Mouse (Mus musculus) adrenal gland, adult 8-10 months (tissue): ENCODE data around the gene Mlip. TPM values are rescaled to one million over a fixed set of nuclear protein-coding genes. Genes with fewer than 3 reads are reported as not detected.
"Not testable (repeated sequence)": the region's sequence is repeated elsewhere in the genome, so short reads cannot be mapped to it uniquely, and the experiment has no call there.

Experiments
- DNase-seq: peaks from one replicate; pipeline ENCODE4 v3.0.0; 2022
- total RNA-seq, 4 experiments: library from RNA; stranded (reverse); gene quantifications; 2 replicates each; pipeline ENCODE4 v1.2.4; 2022

Gene Mlip
- total RNA-seq, 4 experiments from 2014 or later, result 0.73 to 2.0 (median 1.1) TPM

DNA sequence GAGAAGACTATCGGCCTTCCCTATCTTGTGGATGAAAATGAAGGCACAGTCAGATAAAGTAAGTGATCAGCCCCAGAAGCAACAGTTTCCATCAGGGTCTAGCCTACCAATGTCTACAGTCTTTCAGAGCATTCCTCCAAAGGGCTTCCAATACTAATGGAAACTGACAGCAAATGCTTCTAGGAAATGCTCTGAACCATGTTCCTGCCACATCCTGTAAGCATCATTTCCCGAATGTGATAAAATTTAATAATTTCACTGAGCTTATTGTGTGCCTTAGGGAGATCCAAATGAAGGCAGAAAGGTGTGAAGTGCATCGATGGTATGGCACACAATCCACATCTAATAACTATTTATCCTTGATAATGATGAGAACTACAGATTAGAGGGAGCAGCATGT lies 173.3 kb downstream of the Mlip start:
- no peak for DNase-seq

DNA sequence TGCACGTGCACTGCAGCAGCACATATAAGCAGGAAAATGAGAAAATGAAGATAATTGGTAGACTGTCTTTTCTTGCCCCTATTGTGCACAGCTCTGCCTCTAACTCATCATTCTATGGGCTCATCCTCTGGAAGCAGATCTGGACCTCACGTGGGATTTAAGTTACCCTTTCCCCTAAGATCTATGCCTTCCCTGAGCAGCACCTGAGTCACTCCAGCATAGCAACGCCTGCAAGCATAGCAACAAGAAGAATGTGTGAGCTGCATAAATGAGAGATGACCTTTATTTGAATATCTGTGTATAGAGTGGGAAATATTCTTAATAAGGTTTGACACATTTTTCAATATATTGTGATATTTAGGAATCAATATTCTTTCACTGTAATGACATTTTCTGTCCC lies 176.9 kb downstream of the Mlip start:
- no peak for DNase-seq

DNA sequence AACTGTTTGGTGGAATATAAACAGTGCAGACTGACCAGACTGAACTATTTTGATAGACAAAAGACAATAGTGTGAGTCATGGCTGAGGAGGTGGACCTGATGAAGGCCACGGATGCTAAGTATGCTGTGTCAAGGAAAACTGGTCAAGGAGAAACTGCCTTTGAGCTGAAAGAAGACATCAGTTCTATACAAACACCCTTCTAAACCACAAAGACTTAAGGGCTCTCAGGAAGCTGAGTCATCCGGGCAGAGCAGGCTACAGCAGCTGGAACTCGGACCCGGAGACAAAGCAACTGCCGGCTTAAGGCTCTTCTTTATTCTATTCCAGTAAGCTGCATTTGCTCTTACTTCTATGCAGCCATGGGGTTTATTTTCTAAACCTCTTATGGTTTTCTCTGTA lies 180.7 kb downstream of the Mlip start:
- DNase-seq, result no peak

DNA sequence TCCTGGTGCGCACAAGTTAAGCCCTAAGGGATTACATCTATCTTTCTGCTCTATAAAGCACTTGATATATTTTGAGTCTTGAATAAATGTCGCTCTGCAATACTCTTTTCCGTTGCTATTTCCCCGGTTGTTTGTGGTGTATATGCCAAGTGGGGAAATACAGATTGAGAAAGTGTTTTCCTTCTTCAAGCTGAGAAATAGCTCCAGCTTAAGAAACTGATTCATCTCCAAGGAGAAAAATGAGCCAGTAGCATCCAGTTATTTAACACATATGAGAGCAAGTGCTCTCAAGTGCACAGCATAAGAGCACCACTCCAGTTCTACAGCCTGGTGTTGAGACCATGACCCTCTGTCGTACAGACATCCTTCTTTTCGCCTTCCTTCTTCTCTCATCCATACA lies 186.9 kb downstream of the Mlip start:
- no peak for DNase-seq

DNA sequence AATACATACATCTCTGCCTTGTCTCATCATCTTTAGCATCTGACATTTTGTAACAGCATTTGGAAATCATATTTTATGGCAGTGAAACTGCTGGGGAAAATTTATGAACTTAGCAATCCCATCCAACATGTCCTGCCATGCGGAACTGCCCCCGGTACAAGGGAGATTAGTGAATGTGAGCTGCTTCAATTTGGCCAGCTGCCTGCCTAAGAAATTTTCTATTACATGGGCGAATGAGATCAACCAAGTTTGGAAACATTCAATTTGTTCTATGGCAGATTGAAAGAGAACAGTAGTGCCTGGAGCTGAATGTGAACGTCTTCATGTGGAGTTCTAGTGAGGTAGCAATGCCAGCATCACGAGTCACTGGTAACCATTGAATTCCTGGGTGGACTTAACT lies 191.0 kb downstream of the Mlip start:
- no peak for DNase-seq

DNA sequence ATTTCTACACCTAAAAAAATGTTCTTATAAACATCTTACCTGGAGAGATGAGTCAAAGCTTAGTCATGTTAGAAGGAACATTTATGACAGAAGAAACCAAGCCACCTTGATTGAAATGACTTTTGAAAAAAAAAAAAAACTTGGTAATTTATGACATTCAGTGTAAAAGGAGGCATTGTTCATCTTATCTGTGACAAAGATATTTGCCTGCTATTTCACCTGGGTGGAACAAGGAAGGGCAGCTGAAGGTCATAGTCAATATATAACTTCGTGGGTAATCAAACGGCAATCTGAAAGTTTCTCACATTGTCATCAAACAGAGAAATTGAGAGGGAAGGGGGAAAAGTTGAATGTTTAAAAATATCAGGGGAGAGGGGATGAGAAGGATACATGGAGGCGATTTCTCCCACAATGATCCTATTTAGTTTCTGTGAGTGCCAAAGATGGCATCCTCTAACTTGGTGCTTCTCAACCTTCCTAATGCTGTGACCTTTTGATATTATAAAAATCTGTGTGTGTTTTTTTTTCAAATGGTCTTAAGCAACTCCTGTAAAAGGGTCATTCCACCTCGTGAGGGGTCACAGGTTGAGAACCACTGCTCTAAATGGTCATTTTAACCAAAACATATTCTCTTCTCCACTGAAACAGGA lies 192.4 kb downstream of the Mlip start:
- DNase-seq, result no peak

DNA sequence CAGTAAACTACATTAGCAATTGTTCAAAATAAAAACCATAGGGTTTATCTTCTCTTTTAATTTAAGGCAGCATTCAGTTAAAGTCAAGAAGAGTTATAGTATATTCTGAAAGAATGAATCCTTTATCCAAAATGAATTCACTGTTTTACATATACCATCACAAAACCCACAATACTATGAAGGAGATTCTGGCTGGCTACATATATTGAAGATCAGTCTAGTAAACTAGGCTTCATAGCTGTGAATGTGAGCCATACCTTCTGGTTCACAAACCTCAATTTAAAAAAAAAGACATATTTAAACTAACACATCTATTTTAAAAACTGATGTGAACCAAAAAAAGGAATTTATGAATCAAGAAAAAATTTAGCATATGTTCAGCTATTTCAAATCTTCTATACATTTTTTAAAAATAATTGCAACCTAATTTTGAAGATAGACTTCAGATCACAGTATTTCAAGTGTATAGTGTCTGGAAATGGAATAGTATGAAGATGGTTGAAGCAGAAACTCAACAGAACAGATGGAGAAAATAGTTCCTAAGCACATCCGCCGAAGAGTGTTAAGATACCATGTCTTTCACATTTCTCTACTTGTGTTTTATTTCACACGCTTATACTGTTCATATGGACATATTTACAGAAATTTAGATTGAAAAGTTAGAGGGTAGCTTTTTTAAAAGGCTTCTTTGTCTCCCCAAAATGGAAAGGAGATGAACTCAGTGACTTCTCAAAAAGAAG lies 204.1 kb downstream of the Mlip start:
- no peak for DNase-seq

DNA sequence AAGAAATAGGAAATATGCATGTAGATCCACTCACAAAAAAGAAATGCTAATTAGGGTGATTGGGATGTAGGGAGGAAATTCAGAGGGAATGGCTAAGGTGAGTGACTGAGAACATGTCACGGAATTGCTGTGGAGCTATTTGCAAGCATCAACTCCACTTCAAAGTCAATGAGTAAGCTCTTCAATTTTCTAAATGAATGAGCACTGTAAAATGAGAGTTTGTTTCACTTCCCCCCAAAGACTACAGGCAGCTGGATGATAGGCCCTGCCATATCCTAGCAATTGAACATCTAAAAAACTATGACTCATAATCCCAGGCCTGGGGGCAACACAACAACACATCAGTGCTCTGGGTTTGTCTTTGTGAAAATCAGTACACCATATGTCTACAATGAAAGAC lies 233.0 kb downstream of the Mlip start:
- DNase-seq, result no peak

DNA sequence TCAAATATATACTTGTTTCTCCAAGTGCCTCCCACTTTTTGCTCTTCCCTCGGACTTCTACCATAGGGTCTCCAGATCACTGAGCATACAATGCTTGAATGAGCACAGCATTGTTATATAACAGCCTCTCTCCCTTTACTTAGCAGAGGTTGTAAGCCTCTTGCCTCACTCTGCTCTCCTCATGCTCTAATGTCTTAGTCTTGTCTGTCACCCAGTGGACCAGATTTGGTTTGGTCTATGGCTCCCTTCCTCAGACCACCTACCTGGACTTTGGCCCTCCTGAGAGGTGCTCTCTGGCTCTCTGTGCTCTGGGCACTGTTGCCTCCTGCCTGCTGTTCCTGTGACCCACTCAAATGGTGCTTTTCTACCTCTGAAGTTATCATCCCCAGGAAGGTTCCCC lies 255.9 kb downstream of the Mlip start:
- DNase-seq, result no peak

DNA sequence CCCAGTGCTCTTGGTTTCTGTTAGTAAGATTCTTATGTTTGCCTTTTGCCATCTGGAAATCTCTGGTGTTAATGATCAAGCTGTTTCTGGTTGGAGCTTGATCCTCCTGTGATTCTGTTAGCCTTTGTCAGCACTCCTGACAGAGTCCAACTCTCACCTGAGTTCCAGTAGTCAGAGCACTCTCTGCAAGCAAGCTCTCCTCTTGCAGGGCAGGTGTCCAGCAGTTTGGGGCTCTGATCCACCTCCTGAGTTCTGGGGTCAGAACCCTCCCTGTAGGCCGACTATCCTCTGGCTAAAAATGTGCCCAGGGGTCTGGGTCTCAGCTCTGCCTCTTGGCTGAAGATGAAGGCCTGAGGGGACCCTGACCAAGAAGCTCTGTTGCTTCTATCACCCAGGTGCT lies 269.5 kb downstream of the Mlip start:
- not testable (repeated sequence) for DNase-seq

DNA sequence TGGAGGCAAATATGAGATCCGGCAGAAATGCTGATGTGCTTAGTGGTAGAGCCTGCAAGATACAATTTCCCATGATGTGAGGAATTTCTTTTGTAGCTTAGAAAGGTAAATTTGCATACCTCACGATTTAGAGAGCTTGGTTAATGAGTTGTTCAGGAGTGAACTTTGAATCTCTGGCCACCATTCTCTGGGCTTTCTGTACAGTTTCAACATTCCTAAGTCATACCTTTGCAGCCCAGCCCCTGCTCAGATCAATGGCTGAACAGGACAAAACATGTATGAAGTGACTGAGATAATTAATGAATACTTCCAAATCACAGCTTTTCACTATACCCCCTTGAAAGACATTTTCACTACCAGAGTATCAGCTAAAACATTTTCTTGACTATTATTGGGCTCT lies 281.1 kb downstream of the Mlip start:
- no peak for DNase-seq

DNA sequence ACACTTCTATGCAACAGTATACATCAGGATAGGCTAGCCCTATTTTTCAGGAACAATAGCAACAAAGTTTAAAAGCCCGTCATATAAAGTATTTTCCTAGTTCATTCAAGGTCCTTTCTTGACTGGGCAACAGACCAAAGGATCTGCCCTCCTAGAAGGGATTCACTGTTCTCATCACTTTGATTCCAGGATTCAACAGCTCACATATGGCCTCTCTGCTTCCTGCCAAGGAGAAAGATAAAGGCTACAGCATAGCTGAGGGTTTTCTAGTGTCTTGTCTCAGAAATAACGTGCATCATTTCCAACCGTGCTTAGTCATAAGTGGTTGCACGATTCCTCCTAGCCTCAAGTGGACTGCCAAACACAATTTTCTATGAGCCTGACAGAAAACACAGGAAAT lies 296.2 kb downstream of the Mlip start:
- DNase-seq, result no peak

DNA sequence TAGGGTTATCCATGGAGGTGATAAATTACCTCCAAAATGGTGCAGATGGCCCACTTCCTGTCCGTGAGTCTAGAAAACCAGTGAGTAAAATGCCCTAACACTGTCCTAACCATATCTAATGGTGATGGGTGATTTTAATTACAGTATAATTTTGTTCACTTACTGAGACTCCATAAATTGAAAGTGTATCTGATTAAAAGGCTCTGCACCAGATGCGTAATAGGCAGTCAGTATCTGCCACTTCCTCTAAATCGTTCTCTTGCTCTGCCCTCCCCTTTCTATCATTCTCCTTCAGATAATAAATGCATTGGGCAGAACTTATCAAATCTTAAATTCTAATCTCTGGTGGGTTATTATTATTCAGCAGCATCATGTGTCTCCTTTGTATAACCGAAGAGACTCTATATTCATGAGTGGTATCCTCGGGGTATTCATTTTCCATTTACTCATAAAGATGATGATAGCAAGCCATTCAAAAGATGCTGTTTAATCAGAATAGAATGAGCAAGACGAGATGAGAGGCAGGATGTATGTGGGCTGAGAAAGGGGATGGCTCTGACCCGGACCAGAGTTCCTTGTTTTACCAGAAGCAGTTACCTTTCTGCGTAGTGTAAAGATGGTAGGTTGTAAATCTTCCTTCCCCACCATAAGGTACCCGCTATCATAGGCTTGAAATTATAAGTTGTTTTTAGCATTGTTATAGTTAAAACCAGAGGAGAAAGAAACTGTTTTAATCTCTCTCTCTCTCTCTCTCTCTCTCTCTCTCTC lies 298.2 kb downstream of the Mlip start:
- no peak for DNase-seq

Other genes with a start within 250 kb of the Mlip start
- 10 to 100 TPM in 3 of 4 experiments, 1 to 10 TPM in 1; 9.1 to 20.4 (median 14.8) TPM for gene Lrrc1, start 191.9 kb upstream of the Mlip start, total RNA-seq